Mouse (Mus musculus): ENCODE data around the gene Abca2.

Abca2 gene

GRCm38 (mm10) chr2:25425481-25425880, 3.0 kb upstream of the Abca2 start:
- no peak for DNase-seq (ENCODE audit: low read depth)

DNA sequence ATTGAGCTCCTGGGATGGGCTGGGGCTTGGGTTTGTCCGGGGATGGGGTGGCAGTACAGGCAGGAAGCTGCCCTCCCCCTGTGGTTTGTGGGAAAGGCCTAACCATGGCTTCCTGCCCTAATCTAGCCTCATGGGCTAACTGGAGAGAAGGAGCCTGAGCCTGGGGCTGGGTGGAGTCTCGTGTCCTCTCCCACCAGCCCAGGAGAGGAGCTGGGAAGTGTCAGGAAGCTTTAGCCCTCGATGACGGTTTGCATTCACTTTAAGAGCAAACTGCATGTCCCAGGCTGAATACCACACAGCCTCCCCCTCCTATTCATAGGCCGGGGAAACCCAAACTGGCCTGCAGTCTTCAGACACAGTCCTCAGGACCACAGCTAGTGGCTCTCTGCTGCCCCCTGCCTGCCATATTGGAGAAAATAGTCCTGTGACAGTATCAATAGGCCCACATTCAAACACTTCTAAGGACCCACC, 1.7 kb upstream of the Abca2 start:
- peak; percentile 83 for DNase-seq (ENCODE audit: low read depth)

DNA sequence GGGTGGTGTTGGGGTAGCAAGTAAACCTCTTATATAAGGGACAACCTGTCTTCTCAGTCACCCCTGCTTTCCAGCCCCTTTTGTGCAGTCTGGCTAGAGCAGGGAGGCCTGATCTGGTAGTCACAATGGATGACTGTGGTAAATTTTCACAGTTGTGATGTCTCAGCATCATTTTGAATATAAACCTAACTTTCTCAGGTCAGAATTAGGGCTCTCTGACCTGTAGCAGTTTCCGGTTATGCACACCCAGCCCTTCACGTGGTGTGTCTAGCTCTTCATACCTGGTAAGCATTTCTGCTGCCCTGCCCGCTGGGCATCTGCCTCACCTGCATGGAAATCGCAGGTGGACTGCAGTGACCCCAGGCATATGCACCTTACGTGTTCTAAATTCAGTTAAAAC, 1.2 kb upstream of the Abca2 start:
- DNase-seq (ENCODE audit: low read depth), result no peak

DNA sequence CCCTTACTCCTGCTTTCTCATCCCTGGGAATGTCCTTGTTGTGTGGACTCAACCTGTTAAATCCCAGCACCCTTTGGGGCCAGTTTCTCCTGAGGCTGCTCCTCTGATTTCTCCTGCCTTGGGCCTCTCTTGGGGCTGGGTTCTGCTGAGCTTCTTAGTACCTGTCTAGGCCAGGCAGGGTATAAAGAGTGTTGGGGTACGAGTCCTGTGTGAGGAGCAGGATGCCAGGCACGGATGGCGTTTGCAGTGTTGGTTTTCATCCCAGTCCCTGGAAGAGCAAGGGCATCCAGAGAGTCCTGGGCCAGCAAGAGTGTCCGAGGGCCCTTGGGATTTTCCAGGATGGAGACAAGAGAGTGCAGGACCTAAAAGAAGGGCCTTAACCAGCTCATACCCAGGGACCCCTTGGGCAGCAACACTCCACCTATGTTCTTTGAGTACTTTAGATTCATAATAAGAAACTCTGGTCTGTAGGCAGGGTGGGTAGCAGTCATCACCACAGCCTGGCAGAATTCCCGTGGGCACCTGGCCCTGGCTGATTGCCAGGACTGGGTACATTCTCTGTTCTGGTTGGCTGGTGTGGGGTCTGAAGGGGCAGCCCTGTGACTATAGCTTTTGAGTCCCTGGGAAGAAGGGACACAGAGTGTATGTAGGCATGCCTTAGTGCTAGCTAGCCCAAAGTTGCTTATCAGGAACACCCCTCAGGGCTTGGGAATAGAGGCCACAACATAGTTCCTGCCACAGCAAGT, 1.1 kb downstream of the Abca2 start:
- no peak for DNase-seq (ENCODE audit: low read depth)

DNA sequence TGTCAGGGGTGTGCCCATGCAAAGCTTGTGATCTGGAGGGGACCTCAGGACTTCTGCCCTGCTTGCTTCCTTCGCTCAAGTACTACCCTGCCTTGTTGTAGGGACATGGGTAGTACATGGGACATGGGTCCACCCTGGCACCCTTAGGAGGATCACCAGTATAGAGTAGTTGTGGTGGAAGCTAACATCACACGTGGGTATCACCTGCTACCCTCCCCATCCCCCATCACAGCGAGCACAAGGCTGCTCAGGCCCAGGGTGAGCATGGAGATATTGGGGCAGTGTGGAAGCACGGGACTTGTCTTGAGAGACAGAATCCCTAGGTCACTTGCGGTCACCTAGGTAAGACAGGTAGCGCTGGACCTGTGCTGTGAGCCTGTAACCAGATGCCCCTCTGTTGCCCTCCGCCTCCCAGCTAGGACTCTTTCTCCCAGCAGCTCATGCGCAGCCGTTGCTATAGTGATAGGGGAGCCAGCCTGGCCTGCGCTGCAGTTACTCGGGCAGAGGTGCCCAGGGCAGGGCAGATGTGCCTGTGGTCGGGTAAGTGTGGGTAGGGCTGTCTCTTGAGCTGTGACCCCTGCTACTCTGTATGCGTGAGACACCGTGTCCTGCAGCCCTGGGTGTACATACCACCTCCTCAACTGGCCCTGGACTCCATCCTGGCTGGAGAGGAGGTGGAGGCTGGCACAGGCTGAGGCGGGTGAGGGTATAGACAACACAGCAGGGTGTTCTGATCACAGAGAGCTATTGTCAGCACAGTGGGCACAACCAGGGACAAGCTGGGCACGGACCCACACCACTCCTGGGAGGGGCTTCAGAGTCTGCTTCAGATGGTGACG, 2.1 kb downstream of the Abca2 start:
- DNase-seq (ENCODE audit: low read depth), result no peak

DNA sequence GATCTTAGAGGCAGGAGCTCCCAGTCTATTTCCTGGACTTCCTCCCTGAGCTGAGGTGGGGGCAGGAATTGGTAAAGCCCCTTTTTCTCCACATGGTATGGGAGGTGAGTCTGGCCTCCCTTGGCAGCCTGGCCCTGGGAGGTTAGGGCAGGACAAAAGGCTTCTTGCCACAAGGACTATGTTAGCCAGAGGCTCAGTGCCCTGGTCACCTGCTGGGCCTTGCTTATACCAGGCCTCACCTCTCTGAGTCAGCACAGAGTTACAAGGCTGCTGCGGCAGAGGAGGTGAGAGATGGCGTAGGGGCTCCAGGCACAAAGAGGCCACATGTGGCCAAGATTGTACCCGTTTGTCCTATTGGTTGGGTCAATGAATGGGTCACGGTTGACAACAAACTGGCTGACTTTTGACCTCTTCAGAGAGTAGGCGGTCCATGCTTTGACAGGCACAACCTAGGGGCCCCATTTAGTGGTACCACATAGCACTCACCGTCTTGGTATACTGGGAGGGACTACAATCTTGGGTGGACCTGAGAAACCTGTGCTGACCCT, 2.9 kb downstream of the Abca2 start:
- no peak for DNase-seq (ENCODE audit: low read depth)

DNA sequence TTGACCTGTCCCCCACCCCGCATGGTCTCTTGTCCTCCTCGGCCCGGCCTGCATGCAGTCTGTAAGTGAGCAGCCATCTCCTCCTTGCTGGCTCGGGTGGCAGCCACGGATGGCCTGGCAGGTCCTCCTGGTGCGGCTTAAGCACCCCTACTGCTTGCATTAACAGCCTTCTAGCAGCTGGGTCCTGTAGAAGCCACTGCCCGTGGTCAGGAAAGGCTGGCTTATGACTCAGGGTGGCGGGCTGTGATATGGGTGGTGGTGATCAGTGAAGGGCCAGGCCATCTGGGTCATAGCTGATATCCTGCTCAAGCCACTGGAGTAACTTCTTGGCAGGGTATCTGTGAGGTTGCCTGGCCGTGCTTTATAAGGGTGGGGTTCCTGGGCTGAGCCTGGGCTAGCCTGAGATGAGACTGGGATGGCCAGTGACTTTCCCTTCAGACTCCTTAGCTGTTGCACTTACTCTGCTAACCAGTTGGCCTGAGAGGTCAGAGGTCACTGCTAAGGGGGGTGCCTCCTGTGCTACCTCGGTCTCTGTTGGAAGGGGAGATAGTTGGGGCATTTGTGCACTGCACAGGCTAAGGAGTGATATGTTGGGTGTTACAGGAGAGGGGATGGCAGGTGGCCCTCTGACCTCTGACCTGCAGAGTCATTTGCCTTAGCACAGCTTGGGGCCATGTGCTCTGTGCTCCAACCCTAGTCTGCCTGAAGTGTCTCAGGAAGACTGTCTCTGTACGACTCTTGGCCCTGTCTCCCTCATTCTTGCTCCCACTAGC, 4.0 kb downstream of the Abca2 start:
- DNase-seq (ENCODE audit: low read depth), result no peak

GRCm38 (mm10) chr2:25433101-25433500, 4.6 kb downstream of the Abca2 start:
- DNase-seq (ENCODE audit: low read depth), result no peak

DNA sequence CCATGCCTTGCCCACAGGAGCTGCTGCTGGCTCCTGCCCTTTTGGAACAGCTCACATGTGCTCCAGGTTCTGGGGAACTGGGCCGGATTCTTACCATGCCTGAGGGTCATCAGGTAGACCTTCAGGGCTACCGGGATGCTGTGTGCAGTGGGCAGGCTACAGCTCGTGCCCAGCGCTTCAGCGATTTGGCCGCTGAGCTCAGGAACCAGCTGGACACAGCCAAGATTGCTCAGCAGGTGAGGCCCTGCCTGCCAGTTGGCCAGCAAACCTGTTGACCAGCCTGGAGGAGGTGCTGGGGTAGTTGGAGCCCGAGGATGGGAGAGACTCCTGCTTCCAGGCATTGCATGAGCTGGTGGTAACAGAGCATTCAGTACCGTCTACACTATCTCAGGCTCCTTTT, 5.8 kb downstream of the Abca2 start:
- no peak for DNase-seq (ENCODE audit: low read depth)

- DNase-seq (ENCODE audit: low read depth), result no peak
These were observed 7.8 kb downstream of the Abca2 start for GRCm38 (mm10) chr2:25436286-25436820.

- DNase-seq (ENCODE audit: low read depth), result no peak
These were observed 12.6 kb downstream of the Abca2 start for GRCm38 (mm10) chr2:25441067-25441466.

GRCm38 (mm10) chr2:25442682-25443081, 14.2 kb downstream of the Abca2 start:
- no peak for DNase-seq (ENCODE audit: low read depth)

DNA sequence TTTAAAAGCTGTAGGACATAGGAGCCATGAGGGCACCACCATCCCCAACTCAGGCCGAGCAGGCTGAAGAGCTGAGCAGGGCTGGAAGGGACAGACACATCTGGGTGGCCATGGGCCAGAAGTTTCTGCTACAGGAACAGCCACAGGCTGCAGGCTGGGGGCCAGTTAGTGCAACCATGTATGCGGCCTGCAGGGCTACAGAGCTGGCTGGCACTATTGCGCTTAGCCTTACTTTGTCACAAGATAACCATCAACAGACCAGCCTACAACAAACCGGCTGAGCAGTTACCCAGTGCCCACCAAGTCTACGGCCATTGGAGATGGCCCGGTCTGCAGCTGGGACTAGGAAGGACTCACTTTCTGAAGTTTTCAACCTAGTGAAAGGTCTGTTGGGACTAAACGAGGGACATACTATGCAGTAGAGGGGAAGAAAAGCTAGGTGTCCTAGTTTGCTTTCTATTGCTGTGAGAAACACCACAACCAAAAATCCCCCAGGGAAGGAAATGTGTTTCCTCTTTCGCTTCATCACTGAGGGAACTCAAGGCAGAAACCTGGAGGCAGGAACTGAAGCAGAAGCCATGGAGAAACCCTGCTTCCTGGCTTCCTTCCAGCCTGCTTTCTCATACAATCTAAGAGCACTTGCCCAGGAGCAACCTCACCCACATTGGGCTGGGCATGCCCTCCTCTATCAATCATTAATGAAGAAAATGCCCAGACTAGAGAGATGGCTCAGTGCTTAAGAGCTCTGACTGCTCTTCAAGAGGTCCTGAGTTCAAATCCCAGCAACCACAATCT, 22.5 kb downstream of the Abca2 start:
- no peak for DNase-seq (ENCODE audit: low read depth)

- no peak for DNase-seq (ENCODE audit: low read depth)
These were observed 24.4 kb downstream of the Abca2 start for GRCm38 (mm10) chr2:25452951-25453350.

DNA sequence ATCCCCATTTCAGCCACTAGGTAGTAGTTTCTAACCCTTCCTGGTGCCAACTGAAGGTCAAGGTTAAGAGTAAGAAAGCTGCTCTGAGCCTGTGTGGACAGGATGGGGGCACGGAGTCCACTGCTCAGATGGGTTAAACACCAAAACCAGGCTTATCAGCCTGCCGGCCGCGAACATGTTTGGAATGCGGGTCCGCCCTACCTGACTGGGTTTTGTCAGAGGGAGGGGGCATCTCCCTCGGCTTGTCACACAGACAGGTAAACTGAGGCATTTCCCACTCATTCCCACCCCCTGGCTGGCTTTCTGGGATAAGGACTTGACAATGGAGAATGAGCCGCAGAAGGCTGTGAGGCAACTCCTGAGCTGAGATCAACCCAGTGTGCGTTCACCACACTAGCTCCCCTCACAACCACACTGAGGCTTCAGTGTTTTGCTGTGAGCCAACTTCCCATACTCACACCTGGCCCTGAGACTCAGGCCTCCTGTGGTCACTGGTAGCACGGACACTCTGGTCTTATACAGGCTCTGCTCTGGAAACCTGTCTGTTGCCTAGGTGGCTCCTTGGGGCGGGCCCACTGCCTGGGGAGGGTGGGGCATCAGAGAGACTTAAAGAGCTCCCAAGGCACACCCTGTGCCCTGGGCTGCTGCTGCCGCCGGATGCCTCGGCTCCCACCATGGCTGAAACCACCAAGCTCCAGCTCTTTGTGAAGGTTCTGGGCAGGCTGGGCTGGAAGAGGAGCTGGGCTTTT, 27.9 kb downstream of the Abca2 start, which contains the start of gene Clic3:
Gene Clic3, plus strand, starts transcription at position 634 of the 749 bp plus-strand sequence.
- DNase-seq (ENCODE audit: low read depth), result no peak

GRCm38 (mm10) chr2:25457022-25457896, 28.8 kb downstream of the Abca2 start:
- DNase-seq (ENCODE audit: low read depth), result no peak

GRCm38 (mm10) chr2:25458911-25459310, 30.4 kb downstream of the Abca2 start:
- no peak for DNase-seq (ENCODE audit: low read depth)

- no peak for DNase-seq (ENCODE audit: low read depth)
These were observed 31.6 kb downstream of the Abca2 start for GRCm38 (mm10) chr2:25460135-25460534.
